Comparison of ENCODE assay signal across 19 mouse cellular contexts in genomic region chr10:118569424-118569823, GRCm38 (mm10).
DNase-seq lines count a peak whose midpoint lies in the region; ATAC-seq and TF ChIP-seq lines count a peak whose summit lies in the region.
"Had no signal": no experiment of that assay in that cellular context is flagged by ENCODE, and none has a peak within 500 bp of the region (broad histone marks: within the 10 kb centered on the region; RNA-seq: fewer than 3 reads in every experiment).

No protein-coding gene starts in this region.

- ATAC-seq in heart, postnatal 0 days (ENCODE audit: insufficient read depth, low read depth): peak; percentile 58
- ATAC-seq: lung, postnatal 0 days; midbrain, embryonic 16.5 days had no signal

- peak overlapping the region; percentile 15; the same call in 1 of the 2 replicates for H3K4me2 ChIP-seq in heart, postnatal 0 days (ENCODE audit: low read depth, low read length)
- H3K4me2 ChIP-seq: hindbrain, embryonic 12.5 days had no signal

- no peaks in the 10 kb centered on the region for H3K36me3 ChIP-seq in heart, postnatal 0 days (replicated peaks; ENCODE audit: control insufficient read depth, insufficient read depth, low read length)
- H3K36me3 ChIP-seq: forebrain, embryonic 10.5 days; hindbrain, embryonic 12.5 days had no signal

- H3K27ac ChIP-seq in heart, postnatal 0 days (ENCODE audit: low read depth): no peak overlapping the region
- H3K27ac ChIP-seq: forebrain, embryonic 10.5 days; hindbrain, embryonic 12.5 days; layer of hippocampus, adult 2 months had no signal

- H3K9ac ChIP-seq in heart, postnatal 0 days (replicated peaks; ENCODE audit: low read depth, low read length): no peak overlapping the region
- H3K9ac ChIP-seq: hindbrain, embryonic 12.5 days had no signal

- H3K27me3 ChIP-seq in heart, postnatal 0 days (ENCODE audit: control insufficient read depth, insufficient read depth, low read length): no peaks in the 10 kb centered on the region
- H3K27me3 ChIP-seq: hindbrain, embryonic 12.5 days had no signal

- 0 out of 2 replicates have a peak, but pooled peaks cover 8% of the 10 kb centered on the region for H3K4me1 ChIP-seq in heart, postnatal 0 days (ENCODE audit: control insufficient read depth, insufficient read depth)
- H3K4me1 ChIP-seq: megakaryocyte, embryonic 14.5 days had no signal

- no peak for TF ChIP-seq CTCF in heart, postnatal 0 days (IDR thresholded peaks at IDR 0.05; ENCODE audit: low read depth)

- H3K9me3 ChIP-seq in heart, postnatal 0 days (replicated peaks; ENCODE audit: control insufficient read depth, low read length): no peaks in the 10 kb centered on the region
- H3K9me3 ChIP-seq: forebrain, embryonic 10.5 days; hindbrain, embryonic 12.5 days; megakaryocyte, embryonic 14.5 days had no signal

- DNase-seq in cerebellum, postnatal 10 days: peak; percentile 77 to 82
- no peak for DNase-seq in cerebellum, adult 18-20 months
- DNase-seq in retina, postnatal 1 day: peak; percentile 52
- no peak for DNase-seq in retina, embryonic 14.5 days (ENCODE audit: low spot score)
- peak; percentile 26 for DNase-seq in heart, postnatal 0 days (ENCODE audit: low spot score)
- DNase-seq in right cerebral cortex, adult 18-20 months: no peak
- DNase-seq in spleen, postnatal 10 days (ENCODE audit: low spot score in 2 of 2): no peak
- no peak for DNase-seq in frontal cortex, postnatal 36 days (ENCODE audit: low spot score in 2 of 2)
- DNase-seq: adrenal gland, adult 2 months; gastrocnemius, postnatal 14 days; kidney, adult 2 months; kidney, postnatal 10 days; liver had no signal

- H3K4me3 ChIP-seq in heart, postnatal 0 days (ENCODE audit: low read depth, low read length): no peak overlapping the region
- H3K4me3 ChIP-seq: forebrain, embryonic 10.5 days; hindbrain, embryonic 12.5 days; layer of hippocampus, adult 2 months; megakaryocyte, embryonic 14.5 days had no signal

- WGBS in heart, postnatal 0 days: 11% methylated on average over 8 of the region's 8 CpGs

- no peak for TF ChIP-seq EP300 in heart, postnatal 0 days (IDR thresholded peaks at IDR 0.05; ENCODE audit: low read depth)

Comparison
In these comparisons a context has a peak if more than half of its experiments do, and no peak if none do; other contexts are left out.
1. DNase-seq: peak in cerebellum, postnatal 10 days (2 of 2), retina, postnatal 1 day (single experiment) and heart, postnatal 0 days (single experiment); none in cerebellum, adult 18-20 months (0 of 2), retina, embryonic 14.5 days (single experiment), right cerebral cortex, adult 18-20 months (single experiment), spleen, postnatal 10 days (0 of 2) and frontal cortex, postnatal 36 days (0 of 2).